Comparison of ENCODE assay signal across 8 mouse cellular contexts in genomic region chr19:21571223-21571980, GRCm38 (mm10).
DNase-seq lines count a peak whose midpoint lies in the region; ATAC-seq and TF ChIP-seq lines count a peak whose summit lies in the region.

No protein-coding gene starts in this region.

- no peak overlapping the region for H3K4me3 ChIP-seq in bone marrow, adult 2 months (replicated peaks; ENCODE audit: control insufficient read depth, low read depth, low read length)
- no peak overlapping the region for H3K4me3 ChIP-seq in heart, embryonic 13.5 days
- peak overlapping the region; percentile 21 for H3K4me3 ChIP-seq in kidney, embryonic 16.5 days (ENCODE audit: low read length)
- no peak overlapping the region for H3K4me3 ChIP-seq in myocyte

- no peak overlapping the region for H3K27ac ChIP-seq in bone marrow, adult 2 months (ENCODE audit: control insufficient read depth, insufficient read depth, low read depth, low read length, poor library complexity)
- H3K27ac ChIP-seq in heart, embryonic 13.5 days (replicated peaks) = peak overlapping the region; percentile 76
- no peak overlapping the region; the same call in 1 of the 2 replicates for H3K27ac ChIP-seq in kidney, embryonic 16.5 days (ENCODE audit: low read length)

- no peak for TF ChIP-seq POLR2A in bone marrow, adult 2 months (IDR thresholded peaks at IDR 0.05; ENCODE audit: borderline replicate concordance, control insufficient read depth, low read depth, low read length)
- TF ChIP-seq POLR2A in myocyte (IDR thresholded peaks at IDR 0.05; ENCODE audit: insufficient read length, low read depth) = no peak

- no peaks in the 10 kb centered on the region; the same call in 1 of the 2 replicates for H3K4me1 ChIP-seq in bone marrow, adult 2 months (ENCODE audit: control insufficient read depth, insufficient read depth, low read length)
- H3K4me1 ChIP-seq in heart, embryonic 13.5 days = peaks cover 24% of the 10 kb centered on the region
- H3K4me1 ChIP-seq in kidney, embryonic 16.5 days (ENCODE audit: insufficient read depth, low read length) = peaks cover 8% of the 10 kb centered on the region

- H3K27me3 ChIP-seq in heart, embryonic 13.5 days (replicated peaks) = no peaks in the 10 kb centered on the region
- H3K27me3 ChIP-seq in kidney, embryonic 16.5 days (ENCODE audit: insufficient read depth, low read length) = no peaks in the 10 kb centered on the region
- no peaks in the 10 kb centered on the region for H3K27me3 ChIP-seq in myocyte (ENCODE audit: control insufficient read depth, insufficient read depth, insufficient read length)

- H3K9me3 ChIP-seq in heart, embryonic 13.5 days = no peaks in the 10 kb centered on the region
- no peaks in the 10 kb centered on the region for H3K9me3 ChIP-seq in kidney, embryonic 16.5 days (ENCODE audit: low read length)

- no peak overlapping the region for H3K9ac ChIP-seq in heart, embryonic 13.5 days
- H3K9ac ChIP-seq in kidney, embryonic 16.5 days (replicated peaks; ENCODE audit: low read length) = peak overlapping the region; percentile 32; the same call in 1 of the 2 replicates

- H3K79me2 ChIP-seq in myocyte (ENCODE audit: control insufficient read depth, insufficient read depth) = no peaks in the 10 kb centered on the region

- H3ac ChIP-seq in myocyte (ENCODE audit: control insufficient read depth, insufficient read length) = no peak overlapping the region

- 0 out of 2 replicates have a peak, but pooled peaks have one; percentile 29 for ATAC-seq in heart, embryonic 13.5 days (ENCODE audit: extremely low read depth, insufficient number of reproducible peaks, low FRiP score, low TSS enrichment)
- ATAC-seq in kidney, embryonic 16.5 days (ENCODE audit: low FRiP score, low TSS enrichment) = peak; percentile 87

- peak; percentile 93 to 94 for DNase-seq in B cell, adult 2 months
- DNase-seq in fibroblast of lung, adult 2 months (ENCODE audit: low read depth) = peak; percentile 38
- DNase-seq in liver = peak; percentile 85
- DNase-seq in spleen, postnatal 36 days (ENCODE audit: low spot score in 2 of 2) = peak; percentile 85 to 89

- TF ChIP-seq CTCF in bone marrow, adult 2 months (IDR thresholded peaks at IDR 0.05; ENCODE audit: control insufficient read depth, insufficient read depth, low read length) = peak; percentile 91

- H3K4me2 ChIP-seq in heart, embryonic 13.5 days = peak overlapping the region; percentile 42
- H3K4me2 ChIP-seq in kidney, embryonic 16.5 days (replicated peaks; ENCODE audit: low read depth, low read length) = peak overlapping the region; percentile 47
- H3K4me2 ChIP-seq in myocyte (ENCODE audit: low read depth) = peak overlapping the region; percentile 43

- H3K36me3 ChIP-seq in heart, embryonic 13.5 days = no peaks in the 10 kb centered on the region
- H3K36me3 ChIP-seq in kidney, embryonic 16.5 days (ENCODE audit: insufficient read depth, low read length) = no peaks in the 10 kb centered on the region
- no peaks in the 10 kb centered on the region for H3K36me3 ChIP-seq in myocyte (ENCODE audit: control insufficient read depth, insufficient read depth)

- WGBS in bone marrow, adult 2 months = 44% methylated on average over 16 of the region's 16 CpGs
- WGBS in heart, embryonic 13.5 days = 36% methylated on average over 16 of the region's 16 CpGs
- WGBS in kidney, embryonic 16.5 days = 20% methylated on average over 16 of the region's 16 CpGs

TF ChIP-seq in myocyte, 11 proteins besides CTCF, POLR2A, EP300 and RAD21:
- TF ChIP-seq MYOD1 (IDR thresholded peaks at IDR 0.05; ENCODE audit: control insufficient read depth in 1 of 3, insufficient read length in 2 of 3, low read depth in 2 of 3) = no peak

Comparison
In these comparisons a context has a peak if more than half of its experiments do, and no peak if none do; other contexts are left out.
1. DNase-seq: peak in every context shown above with its lines; median percentile 94 in B cell, adult 2 months; 87 in spleen, postnatal 36 days; 85 in liver; 38 in fibroblast of lung, adult 2 months.